Mouse (Mus musculus) liver, embryonic 13.5 days (tissue): Measurements from ENCODE around the gene Cdh12. TPM values are rescaled to one million over a fixed set of nuclear protein-coding genes. Genes with fewer than 3 reads are reported as not detected.

Experiments
- ATAC-seq: fragments of 200-750 bp; cut with Nextera tagmentation; 2 replicates; pipeline ENCODE4 v1.8.0; 2017; ENCODE audit warnings: low read depth, mild to moderate bottlenecking, moderate number of reproducible peaks, moderate library complexity
- DNase-seq: peaks from one replicate; pipeline ENCODE4 v3.0.0; 2022
- H3K27ac ChIP-seq: fragments of 300-500 bp; sonication (generic); 2 replicates; pipeline ENCODE4 v1.5.1; 2015; ENCODE audit warnings: moderate library complexity, mild to moderate bottlenecking, inconsistent platforms
- H3K27me3 ChIP-seq: fragments of 300-500 bp; sonication (generic); 2 replicates; pipeline ENCODE4 v1.6.1; 2015; ENCODE audit warnings: mild to moderate bottlenecking, inconsistent platforms
- H3K36me3 ChIP-seq: fragments of 300-500 bp; sonication (generic); 2 replicates; pipeline ENCODE4 v1.6.1; 2015; ENCODE audit warnings: mild to moderate bottlenecking, inconsistent platforms
- H3K4me1 ChIP-seq: fragments of 300-500 bp; sonication (generic); replicated peaks from 2 replicates; pipeline ENCODE4 v1.6.1; 2015; ENCODE audit warnings: inconsistent platforms
- H3K4me2 ChIP-seq: fragments of 300-500 bp; sonication (generic); 2 replicates; pipeline ENCODE4 v1.6.1; 2015; ENCODE audit warnings: inconsistent platforms, mild to moderate bottlenecking, moderate library complexity
- H3K4me3 ChIP-seq: fragments of 300-500 bp; sonication (generic); replicated peaks from 2 replicates; pipeline ENCODE4 v1.5.1; 2015; ENCODE audit warnings: mild to moderate bottlenecking, inconsistent platforms
- H3K9ac ChIP-seq: fragments of 300-500 bp; sonication (generic); 2 replicates; pipeline ENCODE4 v1.6.1; 2015; ENCODE audit warnings: mild to moderate bottlenecking, inconsistent platforms
- H3K9me3 ChIP-seq: fragments of 300-500 bp; sonication (generic); replicated peaks from 2 replicates; pipeline ENCODE4 v1.6.1; 2016; ENCODE audit warnings: inconsistent platforms
- WGBS: fragments of 180-500 bp; shearing (Covaris S2); methylation state at CpG from one replicate; pipeline ENCODE4 v1.1.7; 2015; ENCODE audit not compliant: insufficient replicate concordance; 5-methylcytosine and 5-hydroxymethylcytosine counted together
- microRNA-seq: library from miRNA; unstranded; fragments of <30 nt; microRNA quantifications from one replicate; pipeline ENCODE4, GENCODE M21; 2016
- polyA plus RNA-seq: library from polyadenylated mRNA; unstranded; fragments of >200 nt; fragmentation: Nextera tagmentation; extraction: Ambion mirVana; gene quantifications from 2 replicates; pipeline ENCODE4 v1.2.1, GENCODE M21; 2015

Cdh12 gene
- polyA plus RNA-seq, 1 experiment from 2014 or later, result not detected

DNA sequence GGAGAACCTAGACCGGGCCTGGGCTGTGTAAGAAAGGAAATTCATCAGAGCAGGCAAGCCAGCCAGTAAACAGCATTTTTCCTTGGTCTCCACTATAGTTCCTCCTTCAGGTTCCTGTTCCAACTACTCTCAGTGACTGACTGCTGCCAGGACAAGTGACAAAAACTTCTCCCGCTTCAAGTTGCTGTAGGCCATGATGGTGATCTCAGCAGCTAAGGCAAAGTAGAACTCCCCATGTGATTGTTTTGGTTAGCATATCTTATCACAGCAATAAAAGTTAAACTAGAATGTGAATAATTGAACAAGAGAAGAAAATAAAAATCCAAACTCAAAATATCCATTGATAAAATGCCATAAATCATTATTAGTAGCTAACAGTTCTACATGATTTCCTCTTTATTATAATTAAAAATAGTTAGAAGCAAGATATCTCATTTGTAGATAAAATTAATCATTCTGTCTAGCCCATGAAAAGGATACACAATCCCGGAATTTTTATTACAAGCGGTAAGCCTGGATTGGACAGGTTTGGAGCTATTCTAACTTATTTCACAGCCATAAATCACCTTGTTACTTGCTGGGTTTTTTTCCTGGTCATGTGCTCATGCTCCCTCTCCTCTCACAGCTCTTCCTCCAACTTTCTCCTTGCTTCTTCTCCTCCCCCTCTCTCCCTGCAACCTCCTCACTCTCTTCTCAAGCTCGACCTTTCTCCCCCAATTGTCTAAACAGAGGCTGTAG, 1117.4 kb downstream of the Cdh12 start:
- no peak overlapping the region for H3K9ac ChIP-seq
- no peak overlapping the region for H3K27ac ChIP-seq
- H3K27me3 ChIP-seq, result no peaks in the 10 kb centered on the region
- ATAC-seq (no peak), DNase-seq (no peak)
- no peak overlapping the region for H3K4me3 ChIP-seq
- no peaks in the 10 kb centered on the region for H3K36me3 ChIP-seq
- H3K9me3 ChIP-seq, result 0 out of 2 replicates have a peak, but pooled peaks cover 3% of the 10 kb centered on the region
- no peak overlapping the region for H3K4me2 ChIP-seq
- H3K4me1 ChIP-seq, result no peaks in the 10 kb centered on the region
- WGBS, result 66% methylated on average over 5 of the region's 5 CpGs

GRCm38 (mm10) chr15:21604510-21604909, 1155.4 kb downstream of the Cdh12 start:
- Histone ChIP-seq H3K4me2 (no peak overlapping the region), H3K27ac (no peak overlapping the region), H3K4me1 (no peaks in the 10 kb centered on the region), H3K27me3 (no peaks in the 10 kb centered on the region), H3K36me3 (no peaks in the 10 kb centered on the region), H3K9me3 (no peaks in the 10 kb centered on the region), H3K4me3 (no peak overlapping the region), H3K9ac (no peak overlapping the region)
- 42% methylated on average over 4 of the region's 4 CpGs for WGBS
- DNase-seq (no peak), ATAC-seq (no peak)

Small RNA genes within 50 kb of the gene (microRNA-seq; reads per million reads assigned to microRNA genes)
- not detected for gene Gm27397

Other genes starting within 250 kb of the Cdh12 start
- not detected in 2 replicates for gene Acot10, start 217.5 kb downstream of the Cdh12 start, polyA plus RNA-seq